Mouse (Mus musculus) C2C12 (cell line): ENCODE measurements at regions not wholly inside any gene's neighbourhood (a gene's known extent, or its start where the extent isn't known, plus 50 kb on each side); places are given as distances from the start of the nearest gene placed in this dataset.

Experiments used
- CTCF ChIP-seq: IDR thresholded peaks from one replicate; pipeline ENCODE4 v1.5.1; 2011; ENCODE audit not compliant: control insufficient read depth, insufficient read depth, insufficient read length
- FOSL1 ChIP-seq: IDR thresholded peaks from one replicate; pipeline ENCODE4 v1.8.0; 2011; ENCODE audit warnings: mild to moderate bottlenecking, low read length; ENCODE audit not compliant: poor library complexity, insufficient read depth, severe bottlenecking
- MAX ChIP-seq: IDR thresholded peaks from one replicate; pipeline ENCODE4 v1.6.1; 2011; ENCODE audit warnings: mild to moderate bottlenecking, control low read depth
- USF1 ChIP-seq: IDR thresholded peaks from one replicate; pipeline ENCODE4 v1.6.1; 2011; ENCODE audit warnings: low read depth, mild to moderate bottlenecking, control low read depth, moderate library complexity

GRCm38 (mm10) chr13:102594201-102594600 is 99.2 kb upstream of the Cd180 start:
- TF ChIP-seq CTCF (no peak), USF1 (no peak), MAX (no peak), FOSL1 (no peak)
